Mouse (Mus musculus) liver, embryonic 12.5 days (tissue): Measurements from ENCODE around the gene Slc22a18. TPM values are rescaled to one million over a fixed set of nuclear protein-coding genes. Genes with fewer than 3 reads are reported as not detected.

Experiments
- ATAC-seq: fragments of 200-750 bp; cut with Nextera tagmentation; 2 replicates; pipeline ENCODE4 v1.8.0; 2017; ENCODE audit warnings: moderate number of reproducible peaks, mild to moderate bottlenecking, moderate library complexity
- H3K27ac ChIP-seq: fragments of 300-500 bp; sonication (generic); 2 replicates; pipeline ENCODE4 v1.5.1; 2016; ENCODE audit warnings: mild to moderate bottlenecking
- H3K27me3 ChIP-seq: fragments of 300-500 bp; sonication (generic); replicated peaks from 2 replicates; pipeline ENCODE4 v1.6.1; 2016; ENCODE audit warnings: mild to moderate bottlenecking, moderate library complexity
- H3K36me3 ChIP-seq: fragments of 300-500 bp; sonication (generic); 2 replicates; pipeline ENCODE4 v1.6.1; 2016; ENCODE audit warnings: mild to moderate bottlenecking, moderate library complexity
- H3K4me1 ChIP-seq: fragments of 300-500 bp; sonication (generic); 2 replicates; pipeline ENCODE4 v1.6.1; 2016
- H3K4me2 ChIP-seq: fragments of 300-500 bp; sonication (generic); 2 replicates; pipeline ENCODE4 v1.6.1; 2016; ENCODE audit warnings: mild to moderate bottlenecking, moderate library complexity
- H3K4me3 ChIP-seq: fragments of 300-500 bp; sonication (generic); 2 replicates; pipeline ENCODE4 v1.5.1; 2016; ENCODE audit warnings: mild to moderate bottlenecking, moderate library complexity
- H3K9ac ChIP-seq: fragments of 300-500 bp; sonication (generic); 2 replicates; pipeline ENCODE4 v1.6.1; 2016; ENCODE audit warnings: mild to moderate bottlenecking, moderate library complexity
- H3K9me3 ChIP-seq: fragments of 300-500 bp; sonication (generic); replicated peaks from 2 replicates; pipeline ENCODE4 v1.6.1; 2016; ENCODE audit warnings: mild to moderate bottlenecking, moderate library complexity
- WGBS: fragments of 180-500 bp; shearing (Covaris S2); methylation state at CpG from one replicate; pipeline ENCODE4 v1.1.7; 2016; ENCODE audit not compliant: insufficient replicate concordance; 5-methylcytosine and 5-hydroxymethylcytosine counted together
- polyA plus RNA-seq: library from polyadenylated mRNA; unstranded; fragments of >200 nt; fragmentation: Nextera tagmentation; extraction: Ambion mirVana; gene quantifications from 2 replicates; pipeline ENCODE4 v1.2.1, GENCODE M21; 2016

Slc22a18 gene
- 4.5 and 5.1 TPM in 2 replicates for polyA plus RNA-seq

- H3K36me3 ChIP-seq: no peaks in the 10 kb centered on the region
- no peak within 1 kb of the TSS; the same call in 1 of the 2 replicates for H3K4me3 ChIP-seq
- H3K27me3 ChIP-seq: peaks cover 11% of the 10 kb centered on the region; the same call in 1 of the 2 replicates
- no peaks in the 10 kb centered on the region for H3K9me3 ChIP-seq
- H3K4me1 ChIP-seq: peaks cover 25% of the 10 kb centered on the region
- H3K9ac ChIP-seq: peak within 1 kb of the TSS; percentile 14; the same call in 1 of the 2 replicates
- H3K4me2 ChIP-seq: peak within 1 kb of the TSS; percentile 34
- 26% methylated on average over 4 of the region's 4 CpGs for WGBS
- H3K27ac ChIP-seq: no peak within 1 kb of the TSS
- no peak for ATAC-seq
These were observed at the start of gene Slc22a18 for GRCm38 (mm10) chr7:143473347-143474101. TSS of gene Slc22a18 (plus strand) at chr7:143473736.

DNA sequence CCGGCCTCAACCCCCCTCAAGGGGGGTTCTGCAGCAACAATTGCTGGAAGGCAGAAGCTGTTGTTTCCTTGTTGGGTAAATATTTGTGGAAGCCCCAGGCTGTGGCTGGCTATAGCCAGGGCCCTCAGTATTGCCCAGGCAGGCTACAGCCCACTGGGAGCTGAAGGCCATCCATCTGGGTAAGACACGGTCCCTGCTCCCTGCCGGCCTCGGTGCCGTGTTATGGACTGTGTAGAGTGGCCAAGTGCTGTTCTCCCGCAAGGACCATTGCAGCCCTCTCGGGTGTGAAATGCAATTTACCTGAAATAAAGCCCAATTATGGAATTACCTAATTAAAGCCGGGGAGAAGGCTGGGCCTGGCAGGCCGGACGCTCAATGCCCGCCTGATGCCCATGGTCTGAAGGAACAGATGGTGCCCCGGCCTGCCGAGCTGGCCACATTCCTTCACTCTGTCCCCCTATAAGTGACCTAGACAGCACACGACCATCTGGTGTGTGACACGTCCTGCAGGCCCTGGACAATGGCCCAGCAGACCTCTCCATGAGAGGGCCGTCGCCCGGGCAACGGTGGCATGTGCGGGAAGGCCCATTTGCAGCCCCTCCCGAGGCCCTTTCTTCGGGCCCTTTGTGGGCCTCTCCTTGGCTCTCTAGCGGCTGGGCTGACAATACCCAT is 45.3 kb upstream of the Slc22a18 start:
- H3K27me3 ChIP-seq: peaks cover 46% of the 10 kb centered on the region
- no peak overlapping the region for H3K4me3 ChIP-seq
- no peak overlapping the region for H3K27ac ChIP-seq
- ATAC-seq: no peak
- no peaks in the 10 kb centered on the region for H3K9me3 ChIP-seq
- 65% methylated on average over 23 of the region's 23 CpGs for WGBS
- no peaks in the 10 kb centered on the region for H3K36me3 ChIP-seq
- H3K4me1 ChIP-seq: no peaks in the 10 kb centered on the region
- no peak overlapping the region for H3K9ac ChIP-seq
- no peak overlapping the region for H3K4me2 ChIP-seq

- 39% methylated on average over 2 of the region's 2 CpGs for WGBS
- Histone ChIP-seq H3K27me3 (peaks cover 52% of the 10 kb centered on the region), H3K27ac (no peak overlapping the region), H3K4me3 (no peak overlapping the region), H3K9me3 (no peaks in the 10 kb centered on the region), H3K9ac (no peak overlapping the region), H3K4me2 (no peak overlapping the region), H3K36me3 (no peaks in the 10 kb centered on the region), H3K4me1 (no peaks in the 10 kb centered on the region)
- ATAC-seq: no peak
These were observed 44.6 kb upstream of the Slc22a18 start for GRCm38 (mm10) chr7:143428814-143429499.

DNA sequence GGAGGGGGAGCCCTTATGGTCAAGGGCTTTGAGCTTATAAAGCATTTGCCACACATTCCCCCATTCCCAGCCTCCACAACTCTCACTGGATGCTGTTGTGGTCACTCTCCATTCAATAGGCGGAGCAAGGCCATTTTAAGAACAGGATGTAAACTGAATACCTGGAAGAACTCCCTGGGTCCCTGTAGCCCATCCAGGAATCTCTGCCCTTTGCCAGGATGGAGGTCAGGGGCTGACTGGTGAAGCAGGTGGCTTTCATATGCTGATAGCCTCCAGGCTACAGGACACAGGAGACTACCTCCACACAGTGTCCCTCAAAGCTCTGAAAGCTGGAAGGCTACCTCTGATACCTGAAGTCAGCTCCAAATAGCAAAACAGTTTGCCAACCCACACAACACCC is 40.9 kb upstream of the Slc22a18 start:
- no peak for ATAC-seq
- no peak overlapping the region for H3K4me2 ChIP-seq
- H3K4me3 ChIP-seq: no peak overlapping the region
- H3K27me3 ChIP-seq: peaks cover 70% of the 10 kb centered on the region
- 50% methylated on average over 1 of the region's 1 CpGs for WGBS
- H3K9me3 ChIP-seq: no peaks in the 10 kb centered on the region
- peaks cover 4% of the 10 kb centered on the region; the same call in 1 of the 2 replicates for H3K4me1 ChIP-seq
- H3K9ac ChIP-seq: no peak overlapping the region
- no peaks in the 10 kb centered on the region for H3K36me3 ChIP-seq
- H3K27ac ChIP-seq: no peak overlapping the region

- Histone ChIP-seq H3K27me3 (peaks cover 70% of the 10 kb centered on the region), H3K27ac (no peak overlapping the region), H3K9ac (no peak overlapping the region), H3K4me2 (no peak overlapping the region), H3K4me1 (peaks cover 5% of the 10 kb centered on the region; the same call in 1 of the 2 replicates), H3K4me3 (no peak overlapping the region), H3K36me3 (no peaks in the 10 kb centered on the region), H3K9me3 (no peaks in the 10 kb centered on the region)
- ATAC-seq: no peak
- 61% methylated on average over 7 of the region's 7 CpGs for WGBS
These were observed 40.2 kb upstream of the Slc22a18 start for GRCm38 (mm10) chr7:143433331-143433730.

DNA sequence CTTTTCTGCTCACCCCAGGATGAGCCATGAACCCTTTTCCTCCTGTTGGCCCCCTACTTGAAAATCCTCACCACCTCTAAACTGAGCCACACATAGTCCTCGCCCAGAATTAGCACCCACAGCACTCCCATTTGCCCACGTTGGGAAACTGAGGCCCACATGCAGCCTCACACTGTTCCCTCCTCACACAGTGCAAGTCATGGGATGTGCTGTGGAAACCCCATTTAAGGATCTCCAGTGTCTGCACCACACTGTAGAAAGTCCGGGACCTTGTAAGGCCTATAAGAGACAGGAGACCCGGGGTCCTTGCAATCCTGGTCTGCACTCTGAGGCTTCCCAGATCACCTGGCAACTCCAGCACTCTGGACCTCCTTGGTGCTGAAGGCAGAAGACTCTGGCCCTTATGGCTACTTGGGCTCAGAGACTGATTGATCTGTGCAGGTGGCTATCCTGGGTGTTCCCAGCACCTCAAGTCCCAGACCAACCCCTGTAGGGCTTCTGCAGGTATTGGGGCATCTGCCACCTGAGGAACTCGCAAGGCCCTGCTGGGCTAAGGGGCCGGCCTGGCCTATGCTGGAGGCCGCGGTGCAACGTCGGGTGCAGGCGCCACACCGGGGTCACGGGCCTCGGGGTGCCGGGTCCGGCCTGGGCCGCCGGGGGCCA is 36.2 kb upstream of the Slc22a18 start:
- H3K27me3 ChIP-seq: peaks cover 95% of the 10 kb centered on the region
- 0 out of 2 replicates have a peak overlapping the region, but pooled peaks have one; percentile 6 for H3K27ac ChIP-seq
- H3K9ac ChIP-seq: peak overlapping the region; percentile 58
- H3K36me3 ChIP-seq: no peaks in the 10 kb centered on the region
- H3K4me2 ChIP-seq: peak overlapping the region; percentile 65
- H3K4me1 ChIP-seq: peaks cover 8% of the 10 kb centered on the region; the same call in 1 of the 2 replicates
- H3K4me3 ChIP-seq: peak overlapping the region; percentile 46
- 15% methylated on average over 18 of the region's 18 CpGs for WGBS
- no peaks in the 10 kb centered on the region for H3K9me3 ChIP-seq
- no peak for ATAC-seq

DNA sequence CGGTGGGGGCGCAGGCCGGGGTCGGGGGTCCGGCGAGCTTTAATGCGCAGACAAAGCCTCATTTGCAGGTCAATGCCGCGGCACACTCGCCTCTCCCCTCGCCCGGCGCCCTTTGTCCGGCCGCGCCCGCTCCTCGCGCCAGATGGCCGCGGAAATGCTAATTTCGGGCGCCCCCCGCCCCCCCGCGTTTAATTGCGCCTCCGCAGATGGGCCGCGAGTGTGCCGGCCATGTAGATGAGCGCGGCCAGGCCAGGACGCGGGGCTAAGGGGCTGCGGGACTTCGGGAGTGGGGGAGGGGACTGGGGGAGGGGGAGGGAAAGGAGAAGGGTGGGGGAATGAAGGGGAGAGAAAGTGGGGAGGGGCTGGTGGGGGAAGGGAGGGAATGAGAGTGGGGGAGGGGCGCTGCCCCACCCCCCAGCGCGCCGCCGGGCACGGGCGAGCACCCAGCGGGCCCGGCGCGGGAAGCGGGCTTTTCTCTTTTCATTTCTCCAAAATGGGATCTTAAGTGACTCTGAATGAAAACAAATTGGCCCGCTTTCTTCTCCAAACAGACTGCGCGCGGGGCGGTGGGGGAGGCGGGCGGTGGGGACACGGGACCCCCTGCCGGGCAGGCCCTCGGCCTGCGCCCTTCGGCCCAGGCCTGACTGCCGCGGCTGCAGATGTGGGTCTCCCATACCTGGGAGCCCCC is 35.5 kb upstream of the Slc22a18 start:
- Histone ChIP-seq H3K9me3 (no peaks in the 10 kb centered on the region), H3K4me1 (peaks cover 8% of the 10 kb centered on the region; the same call in 1 of the 2 replicates), H3K36me3 (no peaks in the 10 kb centered on the region), H3K27me3 (peaks cover 97% of the 10 kb centered on the region), H3K4me2 (peak overlapping the region; percentile 65), H3K9ac (peak overlapping the region; percentile 58), H3K4me3 (peak overlapping the region; percentile 46), H3K27ac (0 out of 2 replicates have a peak overlapping the region, but pooled peaks have one; percentile 6)
- ATAC-seq: no peak
- 7% methylated on average over 60 of the region's 63 CpGs for WGBS

GRCm38 (mm10) chr7:143438965-143439364 is 34.6 kb upstream of the Slc22a18 start:
- 53% methylated on average over 1 of the region's 1 CpGs for WGBS
- Histone ChIP-seq H3K9me3 (no peaks in the 10 kb centered on the region), H3K9ac (no peak overlapping the region), H3K4me3 (no peak overlapping the region), H3K27me3 (peaks cover 97% of the 10 kb centered on the region), H3K27ac (no peak overlapping the region), H3K4me1 (peaks cover 8% of the 10 kb centered on the region; the same call in 1 of the 2 replicates), H3K4me2 (no peak overlapping the region), H3K36me3 (no peaks in the 10 kb centered on the region)
- ATAC-seq: no peak

GRCm38 (mm10) chr7:143444580-143444954 is 29.0 kb upstream of the Slc22a18 start:
- Histone ChIP-seq H3K9ac (no peak overlapping the region), H3K4me3 (no peak overlapping the region), H3K36me3 (no peaks in the 10 kb centered on the region), H3K4me2 (no peak overlapping the region), H3K9me3 (no peaks in the 10 kb centered on the region), H3K27me3 (peaks cover 94% of the 10 kb centered on the region), H3K4me1 (no peaks in the 10 kb centered on the region; the same call in 1 of the 2 replicates), H3K27ac (no peak overlapping the region)
- no peak for ATAC-seq
- 26% methylated on average over 8 of the region's 8 CpGs for WGBS

- H3K27me3 ChIP-seq: peaks cover 91% of the 10 kb centered on the region
- H3K4me1 ChIP-seq: no peaks in the 10 kb centered on the region; the same call in 1 of the 2 replicates
- H3K9me3 ChIP-seq: no peaks in the 10 kb centered on the region
- peak overlapping the region; percentile 9; the same call in 1 of the 2 replicates for H3K4me3 ChIP-seq
- no peak for ATAC-seq
- peak overlapping the region; percentile 54 for H3K4me2 ChIP-seq
- 7% methylated on average over 55 of the region's 55 CpGs for WGBS
- H3K9ac ChIP-seq: no peak overlapping the region
- H3K36me3 ChIP-seq: no peaks in the 10 kb centered on the region
- H3K27ac ChIP-seq: no peak overlapping the region
These were observed 28.4 kb upstream of the Slc22a18 start for GRCm38 (mm10) chr7:143444955-143445648.
